Mouse (Mus musculus) erythroblast, embryonic 14.5 days (primary cell): Measurements from ENCODE around the gene Umad1.

Experiments used
- GATA1 ChIP-seq: IDR thresholded peaks from 2 replicates; pipeline ENCODE4 v1.6.1; 2012; ENCODE audit warnings: low read length, inconsistent platforms, mixed read lengths
- TAL1 ChIP-seq: IDR thresholded peaks from 3 replicates; pipeline ENCODE4 v1.6.1; 2012; ENCODE audit warnings: low read length, inconsistent platforms, mixed read lengths

- TF ChIP-seq GATA1 (peak; percentile 11; the same call in 1 of the 2 replicates), TAL1 (peak; percentile 58; the same call in 2 of the 3 replicates)
Observed at GRCm38 (mm10) chr6:8487044-8487853, 228.2 kb downstream of the Umad1 start.
